Mouse (Mus musculus): Measurements from ENCODE around the gene Agl.

DNA sequence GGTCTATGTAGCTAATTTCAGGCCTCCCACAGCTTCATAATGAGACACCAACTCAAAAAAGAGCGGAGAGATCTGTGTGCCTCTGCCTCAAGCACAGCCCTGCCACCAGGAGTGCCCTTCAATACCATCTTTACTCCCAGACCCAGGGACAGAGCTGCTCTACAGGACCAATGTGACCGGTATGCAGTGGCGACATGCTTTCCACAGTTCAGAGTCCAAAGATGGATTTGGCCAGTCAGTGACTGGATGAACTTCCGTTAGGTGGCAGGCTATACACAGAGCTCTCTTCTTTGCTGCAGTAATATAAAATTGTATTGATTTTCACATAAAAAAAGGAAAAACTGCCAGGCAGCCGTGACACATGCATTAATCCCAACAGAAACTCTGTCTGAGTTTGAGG lies 104.1 kb downstream of the Agl start:
- peak; percentile 19; the same call in 1 of the 2 replicates for TF ChIP-seq CTCF (IDR thresholded peaks at IDR 0.05; ENCODE audit: low read depth)
- no peak for TF ChIP-seq EP300 (optimal IDR thresholded peaks at IDR 0.05)

Measured in stomach, postnatal 0 days (tissue).